Mouse (Mus musculus) erythroid progenitor cell, adult 5-6 weeks (primary cell): ENCODE data around the gene Cwc22. TPM values are rescaled to one million over a fixed set of nuclear protein-coding genes. Genes with fewer than 3 reads are reported as not detected.

Source experiments
- total RNA-seq, 2 experiments: library from RNA; stranded (forward) in 1 of 2; stranded (reverse) in 1 of 2; fragments of 150-400 nt in 1 of 2; fragments of 186-747, 209-891 nt in 1 of 2; gene quantifications; 2 replicates each; pipeline versions ENCODE4 v1.2.3 to v1.2.4; 2015 to 2017; ENCODE audit warnings: low replicate concordance in 2 of 2

Cwc22 gene
- total RNA-seq, 2 experiments from 2014 or later, result 19.7 to 40.2 TPM

Other genes with a start within 250 kb of the Cwc22 start
- gene Zfp385b, start 126.7 kb downstream of the Cwc22 start, total RNA-seq (2015; ENCODE audit: low replicate concordance), result not detected in 2 replicates
- gene Zfp385b, start 126.7 kb downstream of the Cwc22 start, total RNA-seq (2017; ENCODE audit: low replicate concordance), result not detected in 2 replicates